Mouse (Mus musculus) spleen, adult 18-20 months (tissue): ENCODE measurements around the gene Macrod2.

Experiments used
- DNase-seq, 2 experiments: peaks; one replicate each; pipeline ENCODE4 v3.0.0; 2022; ENCODE audit warnings: mixed read lengths in 2 of 2

Macrod2 gene

GRCm38 (mm10) chr2:141229820-141230219 lies 834.7 kb downstream of the Macrod2 start:
- DNase-seq = no peak

GRCm38 (mm10) chr2:141231011-141231668 lies 836.0 kb downstream of the Macrod2 start:
- DNase-seq = no peak

GRCm38 (mm10) chr2:141234306-141234705 lies 839.2 kb downstream of the Macrod2 start:
- DNase-seq = no peak

GRCm38 (mm10) chr2:141234724-141235453 lies 839.8 kb downstream of the Macrod2 start:
- DNase-seq = no peak

- DNase-seq = no peak
Observed at GRCm38 (mm10) chr2:141247680-141248079, 852.6 kb downstream of the Macrod2 start.

GRCm38 (mm10) chr2:141264582-141264981 lies 869.5 kb downstream of the Macrod2 start:
- DNase-seq = no peak

GRCm38 (mm10) chr2:141266591-141266990 lies 871.5 kb downstream of the Macrod2 start:
- DNase-seq = no peak

- DNase-seq = no peak
Observed at GRCm38 (mm10) chr2:141271541-141271940, 876.4 kb downstream of the Macrod2 start.

GRCm38 (mm10) chr2:141272966-141273365 lies 877.9 kb downstream of the Macrod2 start:
- no peak for DNase-seq

GRCm38 (mm10) chr2:141274262-141274661 lies 879.2 kb downstream of the Macrod2 start:
- no peak for DNase-seq

GRCm38 (mm10) chr2:141279130-141279698 lies 884.1 kb downstream of the Macrod2 start:
- no peak for DNase-seq

GRCm38 (mm10) chr2:141280817-141281216 lies 885.7 kb downstream of the Macrod2 start:
- DNase-seq = no peak

- DNase-seq = no peak
Observed at GRCm38 (mm10) chr2:141286110-141286747, 891.1 kb downstream of the Macrod2 start.

GRCm38 (mm10) chr2:141288494-141288893 lies 893.4 kb downstream of the Macrod2 start:
- no peak for DNase-seq

- no peak for DNase-seq
Observed at GRCm38 (mm10) chr2:141289059-141289713, 894.1 kb downstream of the Macrod2 start.

- DNase-seq = no peak
Observed at GRCm38 (mm10) chr2:141292847-141293246, 897.7 kb downstream of the Macrod2 start.

- DNase-seq = no peak
Observed at GRCm38 (mm10) chr2:141299168-141299567, 904.1 kb downstream of the Macrod2 start.

GRCm38 (mm10) chr2:141301030-141301429 lies 905.9 kb downstream of the Macrod2 start:
- no peak for DNase-seq

- DNase-seq = no peak
Observed at GRCm38 (mm10) chr2:141308406-141308805, 913.3 kb downstream of the Macrod2 start.

GRCm38 (mm10) chr2:141312136-141312948 lies 917.2 kb downstream of the Macrod2 start:
- no peak for DNase-seq

GRCm38 (mm10) chr2:141315349-141315748 lies 920.2 kb downstream of the Macrod2 start:
- DNase-seq = no peak

- DNase-seq = no peak
Observed at GRCm38 (mm10) chr2:141323956-141324460, 928.9 kb downstream of the Macrod2 start.
